Mouse (Mus musculus) small intestine, adult 2 months (tissue): ENCODE results near the gene Tmem132d.
"Not testable (repeated sequence)": the region's sequence is repeated elsewhere in the genome, so short reads cannot be mapped to it uniquely, and the experiment has no call there.

ENCODE experiments used
- CTCF ChIP-seq: fragments of 200-500 bp; IDR thresholded peaks from 2 replicates; pipeline ENCODE4 v1.5.1; 2012; ENCODE audit warnings: low read depth, mild to moderate bottlenecking, control low read depth, inconsistent platforms, low read length, moderate library complexity, mixed read lengths; ENCODE audit not compliant: insufficient replicate concordance, insufficient read length; ENCODE audit errors: extremely low read depth
- POLR2A ChIP-seq: fragments of 200-500 bp; IDR thresholded peaks from 2 replicates; pipeline ENCODE4 v1.6.1; 2012; ENCODE audit warnings: low read depth, mild to moderate bottlenecking, control low read depth, inconsistent platforms, low read length, moderate library complexity

DNA sequence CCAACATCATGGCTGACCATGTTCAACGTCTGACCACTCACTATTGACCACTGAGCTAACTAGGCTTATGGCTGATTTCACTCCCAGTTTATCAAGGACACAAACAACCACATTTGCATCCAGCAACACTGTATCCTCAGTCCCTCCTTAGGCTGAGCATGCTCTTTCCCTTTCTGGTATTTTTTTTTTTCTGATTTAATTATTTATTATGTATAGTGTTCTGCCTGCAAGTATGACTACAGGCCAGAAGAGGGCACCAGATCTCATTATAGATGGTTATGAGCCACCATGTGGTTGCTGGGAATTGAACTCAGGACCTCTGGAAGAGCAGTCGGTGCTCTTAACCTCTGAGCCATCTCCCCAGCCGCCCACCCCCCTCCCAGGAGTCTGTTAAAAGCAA lies 683.3 kb downstream of the Tmem132d start:
- TF ChIP-seq POLR2A, CTCF: not testable (repeated sequence)
